Mouse (Mus musculus) lung, embryonic 16.5 days (tissue): ENCODE results near the gene Sox2. TPM values are rescaled to one million over a fixed set of nuclear protein-coding genes. Genes with fewer than 3 reads are reported as not detected.
A peak's percentile ranks its signal among the peaks of the same experiment; 100 is the strongest.

Experiments
- ATAC-seq: fragments of 200-750 bp; cut with Nextera tagmentation; 2 replicates; pipeline ENCODE4 v1.8.0; 2017; ENCODE audit warnings: low read depth, mild to moderate bottlenecking, moderate library complexity
- H3K27ac ChIP-seq: fragments of 300-500 bp; sonication (generic); 2 replicates; pipeline ENCODE4 v1.5.1; 2014; ENCODE audit warnings: mild to moderate bottlenecking, control low read depth, low read length
- H3K27me3 ChIP-seq: fragments of 300-500 bp; sonication (generic); 2 replicates; pipeline ENCODE4 v1.6.1; 2014; ENCODE audit warnings: low read depth, low read length, mixed read lengths; ENCODE audit not compliant: control insufficient read depth, insufficient read depth
- H3K36me3 ChIP-seq: fragments of 300-500 bp; sonication (generic); 2 replicates; pipeline ENCODE4 v1.6.1; 2014; ENCODE audit warnings: low read length; ENCODE audit not compliant: control insufficient read depth, insufficient read depth
- H3K4me1 ChIP-seq: fragments of 300-500 bp; sonication (generic); replicated peaks from 2 replicates; pipeline ENCODE4 v1.6.1; 2014; ENCODE audit warnings: low read length, mixed read lengths; ENCODE audit not compliant: control insufficient read depth, insufficient read depth
- H3K4me2 ChIP-seq: fragments of 300-500 bp; sonication (generic); 2 replicates; pipeline ENCODE4 v1.6.1; 2014; ENCODE audit warnings: low read depth, low read length, control low read depth
- H3K4me3 ChIP-seq: fragments of 300-500 bp; sonication (generic); 2 replicates; pipeline ENCODE4 v1.5.1; 2014; ENCODE audit warnings: mild to moderate bottlenecking, low read length, control low read depth
- H3K9ac ChIP-seq: fragments of 300-500 bp; sonication (generic); 2 replicates; pipeline ENCODE4 v1.6.1; 2014; ENCODE audit warnings: low read length, control low read depth
- H3K9me3 ChIP-seq: fragments of 300-500 bp; sonication (generic); 2 replicates; pipeline ENCODE4 v1.6.1; 2016; ENCODE audit warnings: low read length; ENCODE audit not compliant: control insufficient read depth
- WGBS: fragments of 180-500 bp; shearing (Covaris S2); extraction: QIAGEN DNeasy Blood & Tissue Kit; methylation state at CpG from one replicate; pipeline ENCODE4 v1.1.7; 2014; 5-methylcytosine and 5-hydroxymethylcytosine counted together
- polyA plus RNA-seq: library from polyadenylated mRNA; unstranded; fragments of >200 nt; fragmentation: Nextera tagmentation; extraction: Ambion mirVana; gene quantifications from 2 replicates; pipeline ENCODE4 v1.2.1, GENCODE M21; 2015

The Sox2 gene
- polyA plus RNA-seq = 1.6 and 1.9 TPM in 2 replicates

DNA sequence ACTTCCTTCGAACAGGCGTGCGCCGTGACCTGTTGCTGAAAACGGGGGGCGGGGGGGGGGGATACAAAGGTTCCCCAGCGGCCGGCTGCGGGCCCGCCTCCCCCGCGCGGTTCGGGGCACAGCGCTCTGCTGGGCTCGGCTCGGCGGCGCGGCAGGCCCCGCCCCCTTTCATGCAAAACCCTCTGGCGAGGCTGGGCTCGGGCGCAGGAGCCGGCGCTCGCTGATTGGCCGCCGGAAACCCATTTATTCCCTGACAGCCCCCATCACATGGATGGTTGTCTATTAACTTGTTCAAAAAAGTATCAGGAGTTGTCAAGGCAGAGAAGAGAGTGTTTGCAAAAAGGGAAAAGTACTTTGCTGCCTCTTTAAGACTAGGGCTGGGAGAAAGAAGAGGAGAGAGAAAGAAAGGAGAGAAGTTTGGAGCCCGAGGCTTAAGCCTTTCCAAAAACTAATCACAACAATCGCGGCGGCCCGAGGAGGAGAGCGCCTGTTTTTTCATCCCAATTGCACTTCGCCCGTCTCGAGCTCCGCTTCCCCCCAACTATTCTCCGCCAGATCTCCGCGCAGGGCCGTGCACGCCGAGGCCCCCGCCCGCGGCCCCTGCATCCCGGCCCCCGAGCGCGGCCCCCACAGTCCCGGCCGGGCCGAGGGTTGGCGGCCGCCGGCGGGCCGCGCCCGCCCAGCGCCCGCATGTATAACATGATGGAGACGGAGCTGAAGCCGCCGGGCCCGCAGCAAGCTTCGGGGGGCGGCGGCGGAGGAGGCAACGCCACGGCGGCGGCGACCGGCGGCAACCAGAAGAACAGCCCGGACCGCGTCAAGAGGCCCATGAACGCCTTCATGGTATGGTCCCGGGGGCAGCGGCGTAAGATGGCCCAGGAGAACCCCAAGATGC lies at the start of gene Sox2:
Sox2 (plus strand) TSS at position 680 of the 895 bp plus-strand sequence.
- peak within 1 kb of the TSS; percentile 57 for H3K9ac ChIP-seq
- ATAC-seq = peak; percentile 89
- no peaks in the 10 kb centered on the region for H3K9me3 ChIP-seq
- under 1% methylated on average over 82 of the region's 86 CpGs for WGBS
- peaks cover 85% of the 10 kb centered on the region for H3K27me3 ChIP-seq
- peak within 1 kb of the TSS; percentile 48 for H3K4me3 ChIP-seq
- H3K27ac ChIP-seq = peak within 1 kb of the TSS; percentile 66
- H3K36me3 ChIP-seq = no peaks in the 10 kb centered on the region
- H3K4me1 ChIP-seq = peaks cover 20% of the 10 kb centered on the region
- peak within 1 kb of the TSS; percentile 62 for H3K4me2 ChIP-seq

DNA sequence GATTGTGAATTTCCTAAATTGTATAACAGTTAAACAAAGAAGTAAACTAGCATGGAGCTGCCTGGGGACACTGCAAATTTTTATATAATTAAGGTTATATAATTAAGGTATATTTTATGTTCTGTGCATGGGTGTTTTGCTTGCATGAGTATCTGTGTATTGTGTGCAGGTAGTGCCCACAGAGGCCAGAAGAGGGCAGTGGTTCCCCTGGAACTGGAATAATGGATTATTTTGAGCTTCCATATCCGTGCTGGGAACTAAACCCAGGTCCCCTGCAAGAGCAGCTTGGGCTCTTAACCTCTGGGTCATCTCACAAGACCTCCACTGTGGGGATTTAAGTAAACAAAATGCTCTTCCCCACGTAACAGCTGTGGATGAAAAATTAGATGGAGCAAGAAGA lies 49.1 kb upstream of the Sox2 start:
- Histone ChIP-seq H3K4me3 (no peak overlapping the region), H3K27me3 (no peaks in the 10 kb centered on the region), H3K36me3 (no peaks in the 10 kb centered on the region), H3K9me3 (no peaks in the 10 kb centered on the region; the same call in 1 of the 2 replicates), H3K27ac (no peak overlapping the region), H3K4me1 (no peaks in the 10 kb centered on the region), H3K4me2 (no peak overlapping the region), H3K9ac (no peak overlapping the region)
- no peak for ATAC-seq
- WGBS = 65% methylated on average over 2 of the region's 2 CpGs

DNA sequence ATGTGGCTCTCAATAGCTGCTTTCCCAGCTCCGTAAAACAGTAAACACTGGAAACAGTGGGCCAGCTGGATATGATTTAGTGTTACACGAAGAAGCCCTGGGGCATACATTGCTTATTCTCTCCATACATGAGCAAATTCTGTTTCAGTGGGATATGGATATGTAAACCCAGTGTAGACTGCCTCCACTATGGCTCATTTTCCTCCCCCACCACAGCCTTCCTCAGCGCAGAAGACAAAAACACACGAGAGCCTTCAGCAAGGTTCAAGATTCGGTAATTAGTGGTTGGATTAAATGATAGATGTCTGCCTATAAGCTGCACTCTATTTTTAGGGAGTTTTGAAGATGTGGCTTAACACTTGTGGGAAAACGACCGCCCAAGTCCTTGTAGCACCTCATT lies 36.1 kb upstream of the Sox2 start:
- no peak overlapping the region for H3K4me3 ChIP-seq
- no peaks in the 10 kb centered on the region for H3K27me3 ChIP-seq
- no peak overlapping the region for H3K27ac ChIP-seq
- no peak overlapping the region for H3K4me2 ChIP-seq
- no peaks in the 10 kb centered on the region for H3K36me3 ChIP-seq
- H3K9me3 ChIP-seq = no peaks in the 10 kb centered on the region
- H3K4me1 ChIP-seq = no peaks in the 10 kb centered on the region
- ATAC-seq = no peak
- H3K9ac ChIP-seq = no peak overlapping the region
- 59% methylated on average over 7 of the region's 7 CpGs for WGBS

- ATAC-seq = peak; percentile 80
- Histone ChIP-seq H3K36me3 (no peaks in the 10 kb centered on the region), H3K9ac (no peak overlapping the region), H3K4me1 (no peaks in the 10 kb centered on the region), H3K9me3 (no peaks in the 10 kb centered on the region), H3K27me3 (no peaks in the 10 kb centered on the region), H3K4me2 (no peak overlapping the region), H3K27ac (no peak overlapping the region), H3K4me3 (no peak overlapping the region)
- WGBS = 40% methylated on average over 15 of the region's 15 CpGs
These were observed 34.7 kb upstream of the Sox2 start for GRCm38 (mm10) chr3:34615526-34615925.

DNA sequence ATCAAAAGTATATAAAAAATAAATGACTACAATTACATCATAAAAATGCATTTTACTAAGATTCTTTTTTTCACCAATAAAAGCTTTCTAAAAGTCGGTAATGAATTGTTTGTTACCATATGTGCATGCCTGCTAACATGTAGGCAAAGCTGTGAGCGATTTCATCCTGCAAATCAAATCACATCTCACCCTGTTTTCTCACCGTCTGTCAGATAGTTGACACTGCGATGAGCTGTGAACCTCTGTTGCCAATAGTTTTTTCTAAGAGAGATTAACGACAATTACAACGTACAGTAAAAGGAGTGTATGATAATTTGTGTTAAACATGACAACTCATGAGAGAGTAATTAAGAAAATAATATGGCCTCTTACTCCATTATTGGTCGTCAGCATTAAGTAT lies 31.3 kb upstream of the Sox2 start:
- no peak for ATAC-seq
- WGBS = 63% methylated on average over 7 of the region's 7 CpGs
- no peak overlapping the region for H3K9ac ChIP-seq
- no peaks in the 10 kb centered on the region for H3K4me1 ChIP-seq
- H3K27ac ChIP-seq = no peak overlapping the region
- no peaks in the 10 kb centered on the region for H3K27me3 ChIP-seq
- H3K4me3 ChIP-seq = no peak overlapping the region
- no peaks in the 10 kb centered on the region for H3K36me3 ChIP-seq
- H3K9me3 ChIP-seq = no peaks in the 10 kb centered on the region
- H3K4me2 ChIP-seq = no peak overlapping the region

- no peaks in the 10 kb centered on the region for H3K9me3 ChIP-seq
- H3K4me1 ChIP-seq = no peaks in the 10 kb centered on the region
- no peak overlapping the region for H3K9ac ChIP-seq
- H3K4me3 ChIP-seq = no peak overlapping the region
- no peaks in the 10 kb centered on the region for H3K36me3 ChIP-seq
- H3K27ac ChIP-seq = no peak overlapping the region
- ATAC-seq = no peak
- 62% methylated on average over 4 of the region's 4 CpGs for WGBS
- no peaks in the 10 kb centered on the region for H3K27me3 ChIP-seq
- no peak overlapping the region for H3K4me2 ChIP-seq
These were observed 30.1 kb upstream of the Sox2 start for GRCm38 (mm10) chr3:34620121-34620520.

DNA sequence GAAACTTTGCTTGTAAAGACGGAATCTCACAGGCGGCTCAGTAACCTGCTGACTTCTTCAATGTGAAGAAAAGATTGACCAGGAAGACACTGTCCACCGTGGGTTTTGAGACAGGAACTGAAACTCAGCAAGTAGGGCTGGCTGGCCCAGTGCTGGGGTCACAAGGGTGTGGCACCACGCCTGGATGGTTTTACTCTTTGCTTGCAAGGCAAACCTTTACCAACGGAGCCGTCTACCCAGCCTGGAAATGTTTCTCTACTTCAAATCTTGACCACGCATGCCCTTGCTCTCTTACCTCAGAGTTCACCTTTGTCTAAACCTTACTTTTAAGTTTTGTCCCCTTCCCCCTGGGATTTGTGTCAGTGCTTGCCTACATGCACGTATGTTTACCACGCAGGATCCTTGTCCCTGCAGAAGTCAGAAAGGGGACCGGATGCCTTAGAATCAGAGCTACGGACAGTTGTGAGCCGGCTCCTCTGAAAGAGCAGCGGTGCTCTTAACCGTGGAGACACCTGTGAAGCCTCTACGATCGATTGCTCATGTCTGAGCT lies 25.4 kb upstream of the Sox2 start:
- 85% methylated on average over 16 of the region's 16 CpGs for WGBS
- no peak overlapping the region for H3K4me2 ChIP-seq
- H3K9me3 ChIP-seq = no peaks in the 10 kb centered on the region
- ATAC-seq = no peak
- H3K27me3 ChIP-seq = no peaks in the 10 kb centered on the region
- no peak overlapping the region for H3K4me3 ChIP-seq
- H3K4me1 ChIP-seq = no peaks in the 10 kb centered on the region
- no peaks in the 10 kb centered on the region for H3K36me3 ChIP-seq
- H3K9ac ChIP-seq = no peak overlapping the region
- no peak overlapping the region for H3K27ac ChIP-seq

- no peak overlapping the region for H3K9ac ChIP-seq
- H3K4me1 ChIP-seq = no peaks in the 10 kb centered on the region
- H3K9me3 ChIP-seq = no peaks in the 10 kb centered on the region
- no peak overlapping the region for H3K27ac ChIP-seq
- no peaks in the 10 kb centered on the region for H3K27me3 ChIP-seq
- no peaks in the 10 kb centered on the region for H3K36me3 ChIP-seq
- no peak overlapping the region for H3K4me3 ChIP-seq
- 47% methylated on average over 8 of the region's 8 CpGs for WGBS
- ATAC-seq = peak; percentile 62; the same call in 1 of the 2 replicates
- no peak overlapping the region for H3K4me2 ChIP-seq
These were observed 23.7 kb upstream of the Sox2 start for GRCm38 (mm10) chr3:34626521-34626920.

GRCm38 (mm10) chr3:34630031-34630430 lies 20.2 kb upstream of the Sox2 start:
- Histone ChIP-seq H3K36me3 (no peaks in the 10 kb centered on the region), H3K27me3 (no peaks in the 10 kb centered on the region), H3K4me3 (no peak overlapping the region), H3K4me1 (no peaks in the 10 kb centered on the region), H3K27ac (no peak overlapping the region), H3K4me2 (no peak overlapping the region), H3K9me3 (no peaks in the 10 kb centered on the region), H3K9ac (no peak overlapping the region)
- WGBS = 49% methylated on average over 8 of the region's 8 CpGs
- no peak for ATAC-seq
